Mouse (Mus musculus) embryo, embryonic 10 days (tissue): Measurements from ENCODE around the gene Irf4.

Experiments
- DNase-seq: peaks from one replicate; pipeline ENCODE4 v3.0.0-alpha.2; 2015; ENCODE audit warnings: low spot score

Irf4 gene

GRCm38 (mm10) chr13:30738310-30738840 lies 10.7 kb upstream of the Irf4 start:
- no peak for DNase-seq

GRCm38 (mm10) chr13:30741172-30741571 lies 7.9 kb upstream of the Irf4 start:
- no peak for DNase-seq

GRCm38 (mm10) chr13:30742411-30742970 lies 6.5 kb upstream of the Irf4 start:
- no peak for DNase-seq

GRCm38 (mm10) chr13:30745121-30745520 lies 3.9 kb upstream of the Irf4 start:
- no peak for DNase-seq

DNA sequence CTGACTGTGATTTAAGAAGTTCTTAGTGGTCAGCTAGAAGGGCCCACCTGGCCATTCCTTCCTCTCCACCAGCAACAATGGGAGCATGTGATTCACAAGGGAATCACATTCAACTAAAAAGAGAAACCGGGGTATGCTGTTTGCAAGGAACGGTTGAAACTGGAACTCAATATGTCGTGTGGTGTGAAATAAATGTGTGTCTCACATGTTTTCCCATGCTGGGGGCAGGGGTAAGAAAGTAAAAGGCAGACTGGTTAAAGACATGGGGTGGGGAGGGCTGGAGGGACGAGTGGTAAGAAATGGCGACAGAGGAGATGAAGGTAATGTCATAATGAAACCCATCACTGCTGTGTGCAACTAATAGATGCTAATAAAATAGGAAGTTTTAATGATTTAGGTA lies 2.0 kb upstream of the Irf4 start:
- DNase-seq, result no peak

DNA sequence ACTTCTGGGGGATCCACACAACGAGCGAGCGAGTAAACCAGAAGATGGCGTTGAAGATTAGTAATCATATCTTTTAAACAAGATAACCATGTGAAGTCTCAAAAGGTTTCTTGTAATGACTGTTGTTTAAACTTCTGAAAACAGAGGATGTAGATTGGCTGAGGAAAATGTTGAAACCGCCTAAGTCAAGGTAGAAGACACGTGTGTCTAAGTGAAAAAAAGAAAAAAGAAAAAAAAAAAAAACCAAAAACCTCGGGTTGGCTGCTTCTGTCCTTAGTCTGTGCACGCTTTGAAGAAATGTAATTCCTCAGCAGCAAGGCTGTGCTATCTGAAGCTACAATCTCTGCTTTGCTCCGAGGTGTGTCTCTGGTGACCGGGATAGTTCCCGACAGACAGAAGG lies 1.5 kb upstream of the Irf4 start:
- DNase-seq, result no peak

DNA sequence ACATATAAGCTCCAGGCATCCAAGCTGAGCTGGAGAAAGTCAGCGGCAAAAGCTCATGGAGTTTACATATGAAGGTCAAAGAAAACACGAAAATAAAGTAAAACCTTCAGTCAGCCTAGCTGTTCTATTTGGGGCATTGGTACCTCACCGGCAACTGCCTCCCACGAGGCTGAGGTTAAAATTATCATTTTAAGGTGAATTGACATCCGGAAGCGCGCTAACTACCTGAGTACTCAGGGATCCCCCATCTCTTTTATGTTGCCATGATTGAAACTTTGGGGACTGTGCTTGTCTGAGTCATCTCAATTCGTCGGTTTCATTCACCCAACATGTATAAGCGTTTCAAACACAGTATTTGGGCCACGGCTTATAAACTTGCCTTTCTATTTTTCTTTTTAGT lies 705 bp upstream of the Irf4 start:
- no peak for DNase-seq

- peak; percentile 29 for DNase-seq
These were observed 623 bp downstream of the Irf4 start for GRCm38 (mm10) chr13:30749557-30750141.

DNA sequence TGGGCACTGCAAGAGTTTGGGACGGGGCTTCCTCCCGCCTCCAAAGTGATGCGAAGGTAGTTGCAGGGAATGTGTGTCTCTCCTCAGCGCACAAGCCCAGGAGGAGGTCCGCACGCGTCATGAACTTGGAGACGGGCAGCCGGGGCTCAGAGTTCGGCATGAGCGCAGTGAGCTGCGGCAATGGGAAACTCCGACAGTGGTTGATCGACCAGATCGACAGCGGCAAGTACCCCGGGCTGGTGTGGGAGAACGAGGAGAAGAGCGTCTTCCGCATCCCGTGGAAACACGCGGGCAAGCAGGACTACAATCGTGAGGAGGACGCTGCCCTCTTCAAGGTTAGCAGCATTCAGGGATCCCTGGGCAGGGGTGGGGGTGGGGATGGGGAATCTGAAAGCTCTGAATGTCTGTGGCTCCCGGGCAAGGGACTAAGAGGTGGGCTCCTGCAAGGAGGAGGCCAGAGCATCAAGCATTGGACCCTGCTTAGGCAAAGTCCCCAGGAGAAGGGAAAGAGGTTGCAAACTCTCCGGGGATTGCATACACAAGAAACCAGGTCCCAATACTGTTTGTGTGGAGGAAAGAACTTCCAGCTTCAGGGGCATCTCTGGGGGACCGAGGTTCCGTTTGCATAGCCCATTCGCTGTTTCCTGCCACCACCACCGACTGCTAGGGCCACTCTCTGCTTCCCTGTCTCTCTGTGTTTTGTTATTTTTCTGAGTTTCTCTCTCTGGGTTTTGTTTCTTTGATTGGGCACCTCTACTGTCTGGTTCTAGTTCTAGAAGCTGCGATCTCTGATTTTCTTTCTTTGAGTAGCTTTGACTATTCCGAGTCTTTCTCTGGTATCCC lies 1.7 kb downstream of the Irf4 start:
- peak; percentile 66 for DNase-seq

DNA sequence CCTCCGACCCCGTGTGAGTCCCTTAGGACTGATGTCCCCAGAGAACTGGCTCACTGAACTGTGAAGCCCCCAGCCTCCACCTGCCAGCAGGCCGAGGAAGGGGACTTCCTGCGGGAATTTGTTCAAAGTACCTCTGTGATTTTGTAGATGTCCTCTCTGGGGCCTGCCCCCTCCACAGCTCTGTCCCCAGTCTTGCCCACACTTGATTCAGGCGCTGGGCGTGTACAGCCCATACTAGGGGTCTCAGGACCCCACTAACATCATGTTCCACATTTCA lies 2.2 kb downstream of the Irf4 start:
- DNase-seq, result no peak

GRCm38 (mm10) chr13:30752581-30753187 lies 3.7 kb downstream of the Irf4 start:
- DNase-seq, result no peak

DNA sequence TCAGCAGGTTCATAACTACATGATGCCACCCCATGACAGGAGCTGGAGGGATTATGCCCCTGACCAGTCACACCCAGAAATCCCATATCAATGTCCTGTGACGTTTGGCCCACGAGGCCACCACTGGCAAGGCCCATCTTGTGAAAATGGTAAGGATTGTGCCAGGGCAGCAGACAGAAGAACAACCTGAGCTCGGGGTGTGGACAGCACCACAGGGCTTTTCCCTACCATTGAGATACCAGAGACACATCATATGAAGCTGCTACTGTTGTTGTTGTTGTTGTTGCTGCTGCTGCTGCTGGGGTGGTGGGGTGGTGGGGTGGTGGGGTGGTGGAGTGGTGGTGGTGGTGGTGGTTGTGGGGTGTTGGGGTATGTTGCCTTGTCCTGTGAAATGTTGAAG lies 4.4 kb downstream of the Irf4 start:
- DNase-seq, result no peak

- DNase-seq, result no peak
These were observed 5.0 kb downstream of the Irf4 start for GRCm38 (mm10) chr13:30754066-30754465.

DNA sequence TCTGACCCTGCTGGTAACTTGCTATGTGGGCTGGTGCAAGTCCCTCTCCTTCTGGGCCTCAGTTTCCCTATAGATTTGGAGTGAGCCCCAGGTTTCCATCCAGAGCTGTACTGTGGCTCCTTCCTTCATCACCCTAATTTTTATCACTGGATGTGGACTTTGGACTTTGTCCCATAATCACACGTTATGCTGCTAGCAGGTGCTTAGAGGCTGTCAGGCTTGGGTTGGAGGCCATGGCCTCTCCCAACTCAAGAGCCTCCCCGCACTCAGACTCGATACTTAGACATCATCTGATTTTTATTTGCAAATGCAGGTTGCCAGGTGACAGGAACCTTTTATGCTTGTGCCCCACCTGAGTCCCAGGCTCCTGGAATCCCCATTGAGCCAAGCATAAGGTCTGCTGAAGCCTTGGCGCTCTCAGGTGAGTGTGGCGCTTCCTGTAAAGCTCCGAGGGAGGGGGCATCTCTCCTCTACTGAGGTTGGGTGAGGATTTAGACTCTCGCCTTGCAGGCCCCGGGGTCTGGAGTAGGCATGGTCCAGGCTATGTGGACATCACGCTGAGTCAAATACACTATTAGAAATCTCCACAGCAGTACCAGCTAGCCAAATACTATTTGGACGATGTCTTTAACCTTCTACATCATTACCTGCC lies 5.9 kb downstream of the Irf4 start:
- DNase-seq, result no peak

- no peak for DNase-seq
These were observed 6.6 kb downstream of the Irf4 start for GRCm38 (mm10) chr13:30755577-30755976.

DNA sequence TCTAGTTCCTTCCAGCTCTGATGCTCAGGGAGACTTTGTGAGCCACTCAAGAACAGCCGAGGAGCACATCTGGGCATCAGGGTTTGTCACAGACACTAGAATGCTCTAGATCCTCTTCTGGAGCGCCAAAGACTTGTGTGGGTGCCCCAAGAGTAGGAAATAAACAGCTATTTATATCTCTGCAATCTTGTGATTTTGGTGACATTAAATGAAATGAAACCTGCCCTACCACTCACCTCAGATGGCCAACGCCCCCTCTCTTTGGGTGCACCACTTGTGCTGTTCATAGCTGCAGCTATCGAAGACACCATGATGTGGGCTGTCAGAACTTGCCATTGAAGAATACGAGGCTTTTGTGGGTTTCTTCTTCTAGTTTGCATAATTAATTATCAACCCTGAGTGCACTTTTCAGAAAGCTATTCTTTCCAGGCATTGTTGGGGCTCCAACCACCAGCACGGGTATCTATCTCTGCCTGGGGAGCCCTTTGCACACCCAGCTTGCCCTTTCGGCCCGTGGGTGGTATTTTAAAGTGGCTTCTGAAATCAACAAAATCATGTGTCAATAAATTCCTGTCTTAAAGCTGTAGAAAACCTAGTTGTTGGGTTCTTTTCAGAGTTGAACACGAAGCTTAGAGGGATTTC lies 7.1 kb downstream of the Irf4 start:
- DNase-seq, result no peak

- DNase-seq, result no peak
These were observed 8.4 kb downstream of the Irf4 start for GRCm38 (mm10) chr13:30757264-30757900.

DNA sequence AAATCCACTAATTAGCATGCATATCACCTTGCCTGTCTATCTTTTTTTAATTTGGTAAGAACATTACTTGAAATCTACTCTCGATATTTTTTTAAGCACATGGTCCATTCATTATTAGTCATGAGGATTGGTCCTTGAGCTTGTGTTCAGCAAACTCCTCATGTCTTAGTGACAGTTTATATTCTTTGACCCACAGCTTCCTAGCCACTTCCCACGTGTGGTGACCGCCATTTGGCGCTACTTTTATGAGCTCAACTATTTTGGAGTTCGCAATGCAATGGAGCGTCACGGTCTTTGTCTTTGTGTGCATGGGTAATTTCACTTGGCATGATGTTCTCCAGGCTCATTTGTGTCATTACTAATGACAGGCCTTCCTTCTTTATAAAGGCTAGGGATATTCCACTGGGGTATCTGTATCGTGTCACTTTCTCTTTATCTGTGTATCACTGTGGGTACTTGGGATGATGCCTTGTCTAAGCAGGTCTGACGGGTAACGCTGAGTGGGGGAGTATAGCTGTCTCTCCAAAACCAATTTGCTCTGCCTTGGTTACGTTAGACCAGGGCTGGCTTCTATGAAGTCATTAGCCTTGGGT lies 9.9 kb downstream of the Irf4 start:
- DNase-seq, result no peak

DNA sequence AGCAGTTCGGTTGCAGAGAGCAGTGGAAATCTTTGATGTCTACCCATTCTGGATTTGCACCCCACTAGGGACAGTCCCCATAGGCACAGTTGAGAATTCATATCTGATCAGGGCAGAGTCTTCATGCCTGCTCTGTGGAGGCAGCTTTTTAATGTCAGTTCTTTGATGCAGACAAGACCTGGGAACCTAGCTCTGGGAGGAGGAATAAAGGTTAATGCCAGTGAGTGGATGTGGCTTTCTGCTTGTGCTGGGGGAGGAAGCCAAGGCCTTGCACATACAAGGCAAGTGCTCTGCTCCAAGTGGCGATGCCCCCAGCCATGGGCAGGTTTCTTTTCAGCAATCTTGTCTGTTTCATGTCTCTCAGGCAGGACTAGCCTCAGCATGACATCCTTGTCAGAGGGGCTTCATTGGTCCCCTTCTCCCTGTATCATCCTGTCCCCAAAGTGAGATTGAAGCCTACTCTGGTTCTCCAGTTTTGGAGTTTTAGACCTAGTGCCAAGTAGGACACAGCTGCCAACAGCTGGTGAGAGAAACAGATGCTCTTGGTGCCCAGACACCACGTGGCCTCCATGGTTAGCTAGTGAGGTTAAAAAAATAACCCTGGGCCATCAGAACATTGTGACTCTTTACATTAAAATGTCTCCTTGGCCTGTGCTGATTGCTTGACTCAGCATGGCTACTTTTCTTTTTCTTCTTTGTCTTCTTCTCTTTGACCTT lies 11.5 kb downstream of the Irf4 start:
- DNase-seq, result no peak

DNA sequence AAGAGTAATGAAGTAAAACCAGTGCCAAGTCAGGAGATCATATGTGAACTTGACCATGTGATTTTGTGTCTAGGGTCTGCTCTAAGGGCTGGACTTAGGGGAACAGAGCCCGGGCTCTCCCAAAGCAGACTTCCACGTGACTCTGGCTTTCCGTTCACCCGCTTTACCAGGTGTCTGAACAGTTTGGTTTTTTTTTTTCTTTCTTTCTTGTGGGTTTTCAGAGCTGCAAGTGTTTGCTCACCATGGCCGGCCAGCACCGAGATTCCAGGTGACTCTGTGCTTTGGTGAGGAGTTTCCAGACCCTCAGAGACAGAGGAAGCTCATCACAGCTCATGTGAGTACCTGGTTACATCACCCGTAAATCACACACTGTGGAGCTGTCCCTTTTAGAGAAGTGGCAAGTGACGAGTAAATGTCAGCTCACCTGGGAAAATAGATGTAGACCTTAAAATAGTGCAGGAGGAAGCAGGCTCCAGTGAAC lies 12.2 kb downstream of the Irf4 start:
- no peak for DNase-seq
